Mouse (Mus musculus): Measurements from ENCODE around the gene Rnf123. TPM values are rescaled to one million over a fixed set of nuclear protein-coding genes. Genes with fewer than 3 reads are reported as not detected.

Rnf123 gene
- total RNA-seq, 2 experiments from 2014 or later = 92.5 to 93.8 TPM

DNA sequence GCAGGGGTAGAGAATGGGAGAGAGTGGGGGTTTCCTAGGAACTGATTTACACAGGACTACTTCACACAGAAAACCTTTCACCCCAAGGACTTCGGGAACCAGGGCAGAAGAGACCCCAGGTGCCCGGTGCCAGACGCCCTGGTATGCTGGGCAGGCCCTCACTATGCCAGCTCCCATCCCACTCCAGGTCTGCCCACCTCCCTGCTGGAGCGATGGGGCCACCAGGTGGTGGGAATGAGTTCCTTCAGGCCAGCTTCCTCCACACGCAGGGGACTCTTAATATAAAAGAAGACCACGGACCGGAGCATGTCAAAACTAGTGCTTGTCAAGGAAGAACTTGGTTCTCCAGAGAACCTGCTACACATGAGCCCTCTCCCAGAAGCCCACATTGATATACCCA is 15.9 kb downstream of the Rnf123 start:
- no peak for DNase-seq
- intact Hi-C loops (cut with DNase I) = loop anchor here (5.0 kb wide), 1 partner anchor 165 kb away; no protein-coding TSS in a partner anchor

GRCm38 (mm10) chr9:108065491-108066011 is 17.6 kb downstream of the Rnf123 start:
- intact Hi-C loops (cut with DNase I) = loop anchor here (5.0 kb wide), 1 partner anchor 163 kb away; no protein-coding TSS in a partner anchor
- DNase-seq = peak; percentile 69

DNA sequence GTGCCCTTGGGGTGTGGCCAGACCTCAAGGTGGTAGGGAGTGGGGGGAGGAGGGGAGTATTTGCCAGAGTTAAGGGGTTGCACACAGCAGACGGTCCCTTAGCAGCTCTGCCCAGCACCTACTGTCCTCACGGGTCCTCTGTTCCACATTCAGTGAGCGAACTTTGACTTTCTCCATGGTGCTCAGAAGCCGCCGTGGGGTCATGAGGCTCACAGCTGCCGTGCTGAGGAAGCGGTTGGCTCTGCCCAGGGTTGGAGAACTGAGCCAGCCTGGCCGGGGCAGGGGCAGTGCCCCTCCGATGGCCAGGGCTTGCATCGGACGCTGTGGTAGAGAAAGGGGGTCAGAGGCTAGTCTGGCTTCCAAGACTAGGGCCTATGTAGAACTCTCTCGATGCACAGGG is 19.8 kb downstream of the Rnf123 start:
- intact Hi-C loops (cut with DNase I) = no loop called here
- DNase-seq = no peak

DNA sequence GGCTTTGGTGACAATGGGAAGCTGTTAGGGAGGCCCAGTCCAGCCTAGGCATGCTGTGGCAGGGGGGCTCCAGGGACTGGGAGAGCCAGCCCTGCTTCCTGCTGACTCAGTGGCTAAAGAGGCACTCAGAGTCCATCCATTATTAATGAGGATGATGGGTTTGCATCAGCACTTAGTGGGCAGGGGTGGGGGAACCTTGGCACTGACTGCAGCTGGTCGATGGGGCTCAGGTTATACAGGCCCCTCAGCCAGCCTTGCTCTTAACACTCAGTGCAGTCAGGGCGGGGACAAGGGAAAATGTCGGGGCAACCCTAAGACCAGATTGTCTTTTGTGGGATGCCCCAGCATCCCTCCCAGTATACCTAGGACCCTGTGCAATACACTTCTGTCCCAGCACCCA is 21.0 kb downstream of the Rnf123 start:
- intact Hi-C loops (cut with DNase I) = no loop called here
- DNase-seq = no peak

- no peak for DNase-seq
Observed at GRCm38 (mm10) chr9:108058291-108058690, 24.9 kb downstream of the Rnf123 start.

DNA sequence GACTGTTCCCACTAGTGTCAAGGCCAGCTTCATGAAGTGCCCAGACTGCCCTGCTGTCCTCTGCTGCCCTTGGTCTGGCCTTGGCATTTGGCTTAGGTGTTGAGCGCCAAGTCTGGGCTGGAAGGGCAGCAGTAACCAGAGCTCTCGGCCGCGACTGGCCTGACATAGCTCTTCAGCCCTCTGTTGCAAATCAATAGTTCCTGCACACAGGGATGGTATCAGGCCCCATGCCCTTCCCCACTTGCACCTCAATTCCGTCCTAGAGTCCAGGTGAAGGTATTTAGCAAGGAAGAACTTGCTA is 25.9 kb downstream of the Rnf123 start:
- no peak for DNase-seq
- intact Hi-C loops (cut with DNase I) = loop anchor here (10.0 kb wide), 1 partner anchor 92 kb away; no protein-coding TSS in a partner anchor

More at GRCm38 (mm10) chr9:108058291-108058690, 24.9 kb downstream of the Rnf123 start:
- intact Hi-C loops (cut with DNase I) = loop anchor here (10.0 kb wide), 1 partner anchor 93 kb away; no protein-coding TSS in a partner anchor

DNA sequence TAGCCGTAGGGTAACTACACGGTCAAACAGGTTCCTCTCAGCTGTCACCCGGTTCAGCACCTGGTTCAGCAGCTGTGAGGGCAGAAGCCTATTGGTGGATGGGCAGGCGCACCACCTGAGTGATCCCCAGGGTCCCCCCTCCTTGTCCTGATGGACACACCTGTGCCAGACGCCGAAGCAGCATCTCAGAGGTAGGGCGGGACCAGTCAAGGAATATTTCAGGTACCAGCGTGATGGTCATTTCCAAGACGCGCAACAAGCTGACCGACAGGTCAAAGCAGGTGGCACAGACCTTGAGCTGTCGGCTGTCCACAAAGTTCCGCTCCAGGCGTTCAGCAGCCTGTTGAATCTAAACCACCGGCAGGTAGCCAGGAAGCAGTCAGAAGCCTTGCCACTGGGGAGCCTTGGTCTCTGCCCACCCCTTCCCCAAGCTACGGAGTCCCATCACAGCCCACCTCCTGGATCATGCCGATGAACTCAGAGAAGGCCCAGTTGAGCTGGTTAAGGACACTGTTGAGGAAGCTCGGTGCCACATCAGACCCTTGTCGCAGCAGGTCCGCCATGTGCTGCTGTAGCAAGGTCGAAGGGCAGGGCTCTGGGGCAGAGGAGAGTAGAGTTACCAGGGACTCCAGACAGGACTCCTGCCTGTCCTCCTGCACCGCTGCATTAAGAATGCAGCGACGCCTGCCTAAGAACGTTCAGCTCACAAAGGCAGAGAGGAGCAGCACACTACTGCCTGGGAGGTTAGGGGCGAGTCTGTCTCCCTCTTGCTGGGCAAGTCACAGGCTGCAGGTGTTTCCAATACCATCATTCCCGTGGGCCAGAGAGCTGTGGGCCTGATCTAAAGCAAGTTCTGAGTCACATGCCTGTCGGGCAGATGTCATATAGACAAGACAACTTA is 26.5 kb downstream of the Rnf123 start:
- DNase-seq = no peak

DNA sequence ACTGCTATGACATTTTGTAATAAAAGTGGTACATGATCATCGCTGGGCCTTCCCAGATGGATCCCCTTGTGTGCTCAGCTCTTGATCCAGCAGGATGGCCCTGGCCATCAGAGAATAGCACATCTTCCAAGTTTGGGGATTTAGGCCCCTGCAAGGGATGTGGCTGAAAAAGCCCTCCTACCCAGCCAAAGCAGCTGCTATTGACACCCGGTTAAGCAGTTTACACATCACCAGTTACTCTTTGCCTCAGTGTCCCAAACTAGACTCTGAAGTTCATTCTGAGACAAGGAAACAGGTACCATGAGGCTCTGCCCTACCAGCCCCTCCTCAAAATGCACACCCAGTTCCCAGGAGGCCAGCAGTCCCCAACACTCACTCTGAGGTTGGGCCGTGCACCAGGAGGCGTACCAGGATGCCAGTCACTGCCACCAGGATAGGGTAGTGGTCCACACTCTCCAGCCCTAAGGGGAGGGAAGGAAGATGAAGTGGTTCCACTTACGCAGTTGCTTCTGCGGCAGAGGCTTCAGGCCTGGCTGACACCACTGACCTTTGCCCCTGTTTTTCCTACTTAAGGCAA is 27.4 kb downstream of the Rnf123 start:
- DNase-seq = no peak
- intact Hi-C loops (cut with DNase I) = loop anchor here (10.0 kb wide), 1 partner anchor 91 kb away; no protein-coding TSS in a partner anchor

More for the DNA sequence above, 26.5 kb downstream of the Rnf123 start:
- intact Hi-C loops (cut with DNase I) = loop anchor here (10.0 kb wide), 1 partner anchor 92 kb away; no protein-coding TSS in a partner anchor

DNA sequence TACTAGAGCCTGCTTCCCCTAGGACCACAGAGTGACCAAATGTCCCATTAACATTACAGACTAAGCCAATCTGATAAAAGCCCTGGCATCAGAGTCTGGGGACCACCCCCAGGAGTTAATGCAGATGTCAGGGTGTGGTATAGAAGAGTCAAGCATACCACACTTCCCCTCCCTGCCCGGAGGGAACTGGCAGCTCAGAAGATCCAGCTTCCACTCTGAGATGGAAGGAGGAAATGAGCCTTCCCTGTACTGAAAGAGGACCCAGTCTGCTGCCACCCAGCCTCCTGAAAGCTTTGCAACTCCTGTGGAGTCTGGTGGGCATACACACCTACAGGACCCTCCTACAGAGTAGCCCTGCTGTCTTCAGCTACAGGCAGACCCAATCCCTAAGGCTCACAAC is 28.1 kb downstream of the Rnf123 start:
- intact Hi-C loops (cut with DNase I) = loop anchor here (10.0 kb wide), 1 partner anchor 90 kb away; no protein-coding TSS in a partner anchor

GRCm38 (mm10) chr9:108054331-108055040 is 28.7 kb downstream of the Rnf123 start:
- DNase-seq = no peak
- intact Hi-C loops (cut with DNase I) = loop anchor here (10.0 kb wide), 1 partner anchor 90 kb away; no protein-coding TSS in a partner anchor

More for the DNA sequence above, 28.1 kb downstream of the Rnf123 start:
- DNase-seq = no peak

DNA sequence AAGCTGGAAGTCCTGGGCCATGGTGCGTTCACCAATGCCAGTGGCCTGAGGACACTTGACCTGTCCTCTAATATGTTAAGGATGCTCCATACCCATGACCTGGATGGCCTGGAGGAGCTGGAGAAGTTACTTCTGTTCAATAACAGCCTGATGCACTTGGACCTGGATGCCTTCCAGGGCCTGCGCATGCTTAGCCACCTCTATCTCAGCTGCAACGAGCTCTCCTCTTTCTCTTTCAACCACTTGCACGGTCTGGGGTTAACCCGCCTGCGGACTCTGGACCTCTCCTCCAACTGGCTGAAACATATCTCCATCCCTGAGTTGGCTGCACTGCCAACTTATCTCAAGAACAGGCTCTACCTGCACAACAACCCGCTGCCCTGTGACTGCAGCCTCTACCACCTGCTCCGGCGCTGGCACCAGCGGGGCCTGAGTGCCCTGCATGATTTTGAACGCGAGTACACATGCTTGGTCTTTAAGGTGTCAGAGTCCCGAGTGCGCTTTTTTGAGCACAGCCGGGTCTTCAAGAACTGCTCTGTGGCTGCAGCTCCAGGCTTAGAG is 29.4 kb downstream of the Rnf123 start:
- intact Hi-C loops (cut with DNase I) = loop anchor here (10.0 kb wide), 1 partner anchor 89 kb away; no protein-coding TSS in a partner anchor
- no peak for DNase-seq

- intact Hi-C loops (cut with DNase I) = loop anchor here (10.0 kb wide), 1 partner anchor 88 kb away; no protein-coding TSS in a partner anchor
- DNase-seq = peak; percentile 95
Observed at GRCm38 (mm10) chr9:108052885-108053664, 30.1 kb downstream of the Rnf123 start, which contains the start of gene Amigo3. TSS of gene Amigo3 (plus strand) at chr9:108053159.

- DNase-seq = no peak
- intact Hi-C loops (cut with DNase I) = loop anchor here (10.0 kb wide), 1 partner anchor 88 kb away; no protein-coding TSS in a partner anchor
Observed at GRCm38 (mm10) chr9:108052411-108052810, 30.7 kb downstream of the Rnf123 start.

DNA sequence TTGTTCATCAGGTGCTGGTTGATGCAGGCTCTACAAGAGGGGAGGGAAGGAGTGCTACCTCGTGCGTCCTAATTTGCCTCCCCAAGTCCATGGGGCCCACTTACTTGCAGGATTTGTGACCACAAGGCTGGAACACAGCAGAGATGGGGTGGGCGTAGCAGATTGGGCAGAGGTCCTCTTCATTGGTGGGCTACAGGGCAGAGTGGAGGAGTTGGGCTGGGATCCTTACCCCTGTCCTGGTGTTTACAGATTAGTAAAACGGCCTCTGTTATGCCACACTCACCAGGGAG is 31.3 kb downstream of the Rnf123 start:
- intact Hi-C loops (cut with DNase I) = loop anchor here (10.0 kb wide), 1 partner anchor 87 kb away; no protein-coding TSS in a partner anchor
- DNase-seq = no peak

DNA sequence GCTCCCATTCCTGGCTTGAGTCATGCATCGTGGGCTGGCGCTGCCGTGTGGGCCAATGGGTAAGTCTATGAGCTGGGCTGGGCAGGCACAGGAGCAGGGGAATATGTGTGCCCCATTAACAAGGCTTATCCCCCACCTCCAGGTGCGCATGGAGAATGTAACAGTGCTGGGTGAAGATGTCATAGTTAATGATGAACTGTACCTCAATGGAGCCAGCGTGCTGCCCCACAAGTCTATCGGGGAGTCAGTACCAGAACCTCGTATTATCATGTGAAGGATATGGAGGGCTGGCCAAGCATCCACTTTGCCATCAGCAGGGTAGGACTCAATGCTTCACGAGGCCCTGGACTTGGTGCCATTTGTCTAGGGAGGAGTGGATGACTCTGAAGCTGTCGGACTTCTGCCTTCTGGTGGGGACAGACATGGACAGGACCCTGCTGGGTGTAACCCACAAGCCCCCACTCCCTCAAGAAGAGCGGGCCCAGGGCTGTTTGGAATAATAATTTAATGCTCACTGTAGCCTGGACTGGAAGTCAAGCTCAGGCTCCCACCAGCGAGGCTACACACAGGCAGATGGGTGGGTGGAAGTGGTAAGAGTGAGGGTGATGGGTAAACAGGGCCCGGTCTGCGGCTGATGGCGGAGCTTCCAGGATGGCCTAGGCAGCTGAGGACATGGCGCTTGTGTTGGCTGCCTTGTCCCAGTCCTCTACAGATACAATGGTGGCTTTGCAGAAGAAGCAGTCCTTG is 31.8 kb downstream of the Rnf123 start:
- intact Hi-C loops (cut with DNase I) = loop anchor here (10.0 kb wide), 1 partner anchor 87 kb away; no protein-coding TSS in a partner anchor
- DNase-seq = no peak

- no peak for DNase-seq
- intact Hi-C loops (cut with DNase I) = loop anchor here (5.0 to 10.0 kb wide), 2 partner anchors 85 to 147 kb away; no protein-coding TSS in a partner anchor
Observed at GRCm38 (mm10) chr9:108049561-108050251, 33.4 kb downstream of the Rnf123 start.

DNA sequence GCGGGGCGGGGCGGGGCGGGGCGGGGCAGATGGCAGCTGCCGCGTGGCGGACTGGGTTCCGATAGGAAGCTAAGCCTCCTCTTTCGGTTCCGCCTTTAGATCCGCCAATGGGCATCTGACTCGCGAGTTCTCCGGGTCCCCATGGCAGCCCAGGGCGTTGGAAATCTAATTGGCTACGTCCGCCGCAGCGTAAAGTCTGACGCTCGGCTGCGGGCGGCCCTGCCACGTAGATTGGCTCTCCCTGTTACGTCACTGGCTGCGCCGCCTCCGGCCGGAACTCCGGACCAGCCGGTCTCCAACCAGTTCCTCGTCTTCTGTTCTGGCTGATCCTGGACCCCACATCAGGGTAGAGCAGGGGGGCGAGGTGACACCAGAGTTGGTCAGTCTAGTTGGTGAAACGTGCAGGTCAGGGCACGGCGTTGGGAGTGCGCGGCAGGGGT is 34.1 kb downstream of the Rnf123 start, which contains the start of gene Gmppb:
Gene Gmppb, plus strand, starts transcription at position 227 of the 440 bp plus-strand sequence.
- DNase-seq = peak; percentile 96
- intact Hi-C loops (cut with DNase I) = loop anchor here (5.0 kb wide), 1 partner anchor 147 kb away; no protein-coding TSS in a partner anchor

GRCm38 (mm10) chr9:108048566-108048955 is 34.6 kb downstream of the Rnf123 start:
- intact Hi-C loops (cut with DNase I) = loop anchor here (5.0 kb wide), 1 partner anchor 146 kb away; no protein-coding TSS in a partner anchor

More at GRCm38 (mm10) chr9:108048566-108048955, 34.6 kb downstream of the Rnf123 start:
- DNase-seq = no peak
